Mouse (Mus musculus) olfactory bulb, adult 2 months (tissue): ENCODE measurements around the gene Gm21693.
"Not testable (repeated sequence)": the region's sequence is repeated elsewhere in the genome, so short reads cannot be mapped to it uniquely, and the experiment has no call there.

Experiments used
- CTCF ChIP-seq: fragments of 200-500 bp; IDR thresholded peaks from 2 replicates; pipeline ENCODE4 v1.5.1; 2012; ENCODE audit warnings: low read depth, mild to moderate bottlenecking, low read length, moderate library complexity; ENCODE audit not compliant: insufficient read depth
- POLR2A ChIP-seq: fragments of 200-500 bp; IDR thresholded peaks from 2 replicates; pipeline ENCODE4 v1.6.1; 2012; ENCODE audit warnings: mild to moderate bottlenecking, low read depth, low read length, moderate library complexity; ENCODE audit not compliant: insufficient read depth

- not testable (repeated sequence) for TF ChIP-seq CTCF, POLR2A
Observed at GRCm38 (mm10) chrY:3345229-3345628, at the start of gene Gm21693.
